Mouse (Mus musculus): ENCODE results near the gene Rasa1. TPM values are rescaled to one million over a fixed set of nuclear protein-coding genes. Genes with fewer than 3 reads are reported as not detected.

Rasa1 gene
- 62.4 TPM for polyA plus RNA-seq (2017; shearing (Covaris generic))

DNA sequence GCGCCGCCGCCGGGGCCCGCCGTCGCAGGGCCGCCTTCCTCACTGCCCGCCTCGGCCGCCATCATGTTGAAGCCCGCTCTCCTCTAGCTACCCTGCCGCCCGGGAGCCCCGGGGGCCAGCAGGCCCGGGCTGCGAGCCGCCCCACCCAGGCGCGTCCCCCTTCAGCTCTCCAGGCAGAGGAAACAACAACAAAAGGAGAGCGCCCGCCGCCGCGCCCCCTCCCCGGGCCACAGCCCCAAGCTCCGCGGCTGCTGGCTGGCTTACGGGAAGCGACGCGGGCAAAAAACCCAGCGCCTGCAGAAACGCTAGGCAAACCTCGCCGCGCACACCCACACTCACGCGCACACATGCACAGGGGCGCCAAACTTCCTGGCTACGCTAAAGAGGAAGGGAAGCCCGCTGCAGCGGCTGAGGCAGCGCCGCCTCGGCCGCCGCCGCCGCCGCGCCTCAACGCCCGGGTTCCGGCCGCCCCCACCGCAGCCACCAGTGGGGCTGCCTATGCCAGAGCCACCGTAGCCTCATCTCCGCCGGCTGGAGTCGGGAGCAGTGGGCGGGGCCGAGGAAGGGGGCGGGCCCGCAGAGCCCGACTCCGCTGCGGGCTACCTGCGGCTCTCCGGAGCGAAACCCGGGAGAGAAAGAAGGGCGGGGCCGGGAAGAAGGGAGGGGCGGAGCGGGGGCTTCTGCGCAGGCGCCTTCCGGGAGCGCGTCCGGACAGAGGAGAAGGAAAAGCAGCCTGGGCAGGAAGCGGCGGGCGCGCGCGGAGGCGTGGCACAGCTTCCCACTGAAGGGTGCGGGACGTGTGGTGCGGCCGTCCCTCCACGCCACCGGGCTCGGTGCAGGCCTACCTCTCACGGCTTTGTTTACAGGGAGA is at the start of gene Rasa1:
Gene Rasa1 (minus strand): TSS at position 288 of the 871 bp plus-strand sequence.

DNA sequence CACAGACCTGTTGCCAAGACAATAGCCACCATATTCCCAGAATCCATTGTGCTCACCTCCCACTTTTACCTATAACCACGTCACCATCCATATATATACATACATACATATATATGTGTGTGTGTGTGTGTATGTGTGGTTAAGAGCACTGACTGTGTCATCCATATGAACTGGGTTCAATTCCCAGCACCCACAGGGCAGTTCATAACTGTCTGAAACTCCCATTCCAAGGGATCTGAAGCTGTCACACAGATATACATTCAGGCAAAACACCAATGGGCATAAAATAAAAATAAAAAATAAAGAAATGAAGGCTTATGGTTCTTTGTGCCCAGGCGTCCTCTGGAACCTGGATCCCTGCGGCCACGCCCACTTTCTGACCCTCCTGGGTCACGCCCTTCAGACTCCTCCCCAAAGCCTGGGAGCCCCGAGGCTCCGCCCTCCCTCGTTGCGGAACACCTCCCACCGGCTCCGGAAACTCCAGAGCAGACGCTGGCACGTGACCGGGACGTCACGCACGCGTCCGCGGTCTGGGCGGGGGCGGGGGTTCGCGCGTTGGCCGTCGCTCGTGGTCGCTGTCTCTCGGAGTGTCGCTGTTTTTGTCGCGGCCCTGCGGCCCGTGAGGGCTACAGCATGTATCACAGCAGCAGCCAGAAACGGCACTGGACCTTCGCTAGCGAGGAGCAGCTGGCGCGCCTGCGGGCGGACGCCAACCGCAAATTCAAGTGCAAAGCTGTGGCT is 99.9 kb downstream of the Rasa1 start, which contains the start of gene Ccnh:
Gene Ccnh (plus strand): TSS at position 506 of the 741 bp plus-strand sequence.

Other genes starting within 250 kb of the Rasa1 start
- 64.8 TPM for gene Ccnh, start 99.7 kb downstream of the Rasa1 start, polyA plus RNA-seq (2017; shearing (Covaris generic))